Mouse (Mus musculus): ENCODE results near the gene Zfp553. TPM values are rescaled to one million over a fixed set of nuclear protein-coding genes. Genes with fewer than 3 reads are reported as not detected.

The Zfp553 gene
- total RNA-seq, 4 experiments from 2014 or later = 5.2 to 6.4 (median 5.8) TPM

GRCm38 (mm10) chr7:127271093-127271492 lies 38.2 kb downstream of the Zfp553 start:
- no peak for DNase-seq (ENCODE audit: low spot score)

GRCm38 (mm10) chr7:127272566-127272965 lies 39.7 kb downstream of the Zfp553 start:
- no peak for DNase-seq (ENCODE audit: low spot score)

- DNase-seq (ENCODE audit: low spot score) = no peak
These were observed 40.5 kb downstream of the Zfp553 start for GRCm38 (mm10) chr7:127273118-127273923.

GRCm38 (mm10) chr7:127273925-127274789 lies 41.3 kb downstream of the Zfp553 start, which contains the start of gene Sephs2:
TSS of gene Sephs2 (minus strand) at chr7:127274055.
- DNase-seq (ENCODE audit: low spot score) = peak; percentile 98

GRCm38 (mm10) chr7:127276519-127276961 lies 43.7 kb downstream of the Zfp553 start:
- DNase-seq (ENCODE audit: low spot score) = no peak

- no peak for DNase-seq (ENCODE audit: low spot score)
These were observed 45.5 kb downstream of the Zfp553 start for GRCm38 (mm10) chr7:127278311-127278710.

GRCm38 (mm10) chr7:127280092-127280491 lies 47.2 kb downstream of the Zfp553 start:
- peak; percentile 24 for DNase-seq (ENCODE audit: low spot score)

GRCm38 (mm10) chr7:127281114-127281513 lies 48.3 kb downstream of the Zfp553 start:
- no peak for DNase-seq (ENCODE audit: low spot score)

GRCm38 (mm10) chr7:127282190-127282589 lies 49.3 kb downstream of the Zfp553 start:
- no peak for DNase-seq (ENCODE audit: low spot score)

- no peak for DNase-seq (ENCODE audit: low spot score)
These were observed 52.3 kb downstream of the Zfp553 start for GRCm38 (mm10) chr7:127285154-127285553.

Other genes with a start within 250 kb of the Zfp553 start
- gene Mvp, start 218.4 kb upstream of the Zfp553 start, total RNA-seq (2022) = 10 to 100 TPM; 59.3 to 81.8 (median 73.5) TPM
- not detected for gene Pagr1b, start 216.6 kb upstream of the Zfp553 start, total RNA-seq (2022)
- gene Pagr1a, start 215.7 kb upstream of the Zfp553 start, total RNA-seq (2022) = 10 to 100 TPM in 2 of 4 experiments, 1 to 10 TPM in 2; 8.3 to 22.2 (median 10.5) TPM
- 10 to 100 TPM; 28.1 to 33.3 (median 31.4) TPM for gene Gm42742, start 212.0 kb upstream of the Zfp553 start, total RNA-seq (2022)
- 1 to 10 TPM in 1 of 4 experiments, under 1 TPM in 1, not detected in 2; 0.87 to 1.1 TPM for gene Prrt2, start 211.8 kb upstream of the Zfp553 start, total RNA-seq (2022)
- gene Maz, start 206.0 kb upstream of the Zfp553 start, total RNA-seq (2022) = 10 to 100 TPM; 48.5 to 55.9 (median 54.8) TPM
- 1 to 10 TPM in 3 of 4 experiments, not detected in 1; 1.2 to 2.2 (median 1.6) TPM for gene Kif22, start 190.6 kb upstream of the Zfp553 start, total RNA-seq (2022)
- not detected for gene Zg16, start 145.7 kb upstream of the Zfp553 start, total RNA-seq (2022)
- gene AI467606, start 141.7 kb upstream of the Zfp553 start, total RNA-seq (2022) = 1 to 10 TPM; 1.2 to 2.9 (median 1.3) TPM
- not detected for gene Qprt, start 110.8 kb upstream of the Zfp553 start, total RNA-seq (2022)
- under 1 TPM; 0.38 to 0.57 (median 0.46) TPM for gene Spn, start 95.2 kb upstream of the Zfp553 start, total RNA-seq (2022)
- gene Cd2bp2, start 37.0 kb upstream of the Zfp553 start, total RNA-seq (2022) = 10 to 100 TPM; 36.2 to 45.1 (median 40.6) TPM
- gene Tbc1d10b, start 24.6 kb upstream of the Zfp553 start, total RNA-seq (2022) = 10 to 100 TPM; 17.4 to 24.4 (median 23.0) TPM
- gene Mylpf, start 24.2 kb upstream of the Zfp553 start, total RNA-seq (2022) = 10 to 100 TPM in 1 of 4 experiments, 1 to 10 TPM in 3; 6.2 to 14.1 (median 8.2) TPM
- 1 to 10 TPM; 2.1 to 3.9 (median 2.6) TPM for gene Sept1, start 69 bp downstream of the Zfp553 start, total RNA-seq (2022)
- 10 to 100 TPM; 15.3 to 21.7 (median 17.1) TPM for gene Zfp771, start 11.2 kb downstream of the Zfp553 start, total RNA-seq (2022)
- gene Dctpp1, start 27.6 kb downstream of the Zfp553 start, total RNA-seq (2022) = 10 to 100 TPM; 40.5 to 45.6 (median 40.9) TPM
- gene Sephs2, start 41.0 kb downstream of the Zfp553 start, total RNA-seq (2022) = 10 to 100 TPM; 24.2 to 31.6 (median 31.0) TPM
- gene Itgal, start 63.2 kb downstream of the Zfp553 start, total RNA-seq (2022) = 1 to 10 TPM; 1.1 to 2.0 (median 1.6) TPM
- 10 to 100 TPM; 37.1 to 43.4 (median 41.5) TPM for gene Zfp768, start 112.5 kb downstream of the Zfp553 start, total RNA-seq (2022)
- gene Zfp747, start 143.0 kb downstream of the Zfp553 start, total RNA-seq (2022) = 1 to 10 TPM; 3.2 to 4.3 (median 3.7) TPM
- 1 to 10 TPM; 1.8 to 2.5 (median 2.0) TPM for gene 9130019O22Rik, start 154.1 kb downstream of the Zfp553 start, total RNA-seq (2022)
- gene E430018J23Rik, start 160.6 kb downstream of the Zfp553 start, total RNA-seq (2022) = 1 to 10 TPM; 2.9 to 5.1 (median 3.9) TPM
- 1 to 10 TPM; 2.3 to 4.4 (median 3.2) TPM for gene Zfp764, start 173.8 kb downstream of the Zfp553 start, total RNA-seq (2022)
- gene Zfp688, start 189.0 kb downstream of the Zfp553 start, total RNA-seq (2022) = 1 to 10 TPM; 4.2 to 4.8 (median 4.3) TPM
- gene Zfp689, start 216.1 kb downstream of the Zfp553 start, total RNA-seq (2022) = 1 to 10 TPM; 1.2 to 2.1 (median 1.4) TPM
- 10 to 100 TPM; 25.6 to 27.9 (median 27.3) TPM for gene Prr14, start 226.6 kb downstream of the Zfp553 start, total RNA-seq (2022)
- gene Fbrs, start 246.1 kb downstream of the Zfp553 start, total RNA-seq (2022) = 10 to 100 TPM; 27.5 to 36.1 (median 30.5) TPM